Mouse (Mus musculus): ENCODE results near the gene Chchd6.

The Chchd6 gene

DNA sequence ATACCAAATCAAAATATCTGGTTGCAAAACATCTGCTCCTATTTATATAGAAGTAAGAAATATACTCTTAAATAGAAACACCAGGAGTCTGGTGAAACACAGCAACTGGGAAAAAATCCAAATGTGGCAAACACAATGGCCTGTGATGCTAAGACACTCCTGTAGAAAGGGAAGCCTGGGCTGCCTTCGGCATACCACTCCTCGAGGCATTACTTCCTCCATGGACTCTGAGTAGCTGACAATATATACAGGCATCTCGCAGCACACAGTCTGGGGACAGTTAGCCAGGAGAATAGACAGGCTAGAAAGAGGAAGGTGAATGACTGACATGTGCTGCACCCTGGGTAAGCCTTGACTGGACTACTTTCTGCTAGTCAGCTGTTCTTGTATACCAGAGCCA lies 146.7 kb downstream of the Chchd6 start:
- DNase-seq: no peak

DNA sequence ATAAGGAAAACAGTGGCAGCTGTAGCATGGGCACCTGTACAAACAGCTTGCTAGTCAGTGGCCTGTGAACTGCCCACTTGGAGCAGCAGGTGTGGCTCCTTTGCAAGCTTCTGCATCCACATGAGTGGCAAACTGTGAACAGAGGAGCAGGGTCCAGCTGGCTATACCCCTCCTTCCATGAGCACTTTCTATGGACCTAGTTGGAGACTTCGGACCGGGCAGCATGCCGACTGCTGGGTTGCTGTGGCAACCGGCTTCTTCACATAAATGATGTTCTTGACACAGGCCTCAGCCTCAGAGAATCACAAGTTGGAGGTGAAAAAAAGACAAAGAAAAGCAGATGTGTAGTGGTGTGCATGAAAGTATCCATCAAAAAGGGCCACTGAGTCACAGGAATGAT lies 154.8 kb downstream of the Chchd6 start:
- DNase-seq: no peak

DNA sequence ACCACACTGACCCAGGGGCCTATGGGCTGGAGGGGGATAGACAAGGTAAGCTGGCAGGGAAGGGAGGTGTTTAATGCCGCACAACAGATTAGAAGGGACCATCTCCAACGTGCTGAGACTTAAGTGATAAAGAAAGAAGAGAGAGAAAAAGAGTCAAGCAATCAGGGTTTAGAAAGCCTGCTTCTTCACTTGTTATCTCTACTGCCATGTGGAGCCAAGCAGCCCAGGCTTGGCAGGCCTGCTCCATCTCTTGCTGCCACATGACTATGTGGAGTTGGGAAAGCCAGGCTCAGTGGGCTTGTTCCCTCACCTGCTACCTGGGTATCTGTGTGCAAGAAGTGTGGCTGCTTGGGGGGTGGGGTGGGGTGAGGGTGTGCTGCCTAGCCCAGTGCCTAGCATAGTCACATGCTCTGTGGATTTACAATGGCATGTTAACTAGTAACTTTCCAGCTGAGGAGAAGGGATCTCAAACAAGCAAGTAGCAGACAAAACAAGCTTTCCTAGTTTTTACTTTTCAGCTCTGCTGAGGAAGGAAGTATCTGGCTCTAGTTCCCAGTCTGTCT lies 163.5 kb downstream of the Chchd6 start:
- DNase-seq: peak; percentile 19

DNA sequence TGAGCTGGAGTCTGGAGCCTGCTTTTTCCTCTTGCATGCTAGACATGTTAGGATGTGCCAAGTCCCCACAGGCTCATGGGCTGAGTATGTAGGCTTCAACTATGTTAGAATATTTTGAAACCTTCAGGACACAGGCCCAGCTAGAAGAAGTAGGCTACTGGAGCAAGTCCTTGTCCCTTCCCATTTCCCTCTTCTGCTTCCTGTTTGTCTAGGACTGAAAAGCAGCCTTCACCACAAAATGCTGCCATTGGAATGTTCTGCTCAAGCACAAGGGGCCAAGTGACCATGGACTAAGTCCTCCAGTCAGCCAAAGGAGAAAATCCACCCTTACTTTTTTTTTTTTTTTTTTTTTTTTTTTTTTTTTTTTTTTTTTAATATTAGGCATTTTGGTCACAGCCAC lies 164.7 kb downstream of the Chchd6 start:
- peak; percentile 22 for DNase-seq

DNA sequence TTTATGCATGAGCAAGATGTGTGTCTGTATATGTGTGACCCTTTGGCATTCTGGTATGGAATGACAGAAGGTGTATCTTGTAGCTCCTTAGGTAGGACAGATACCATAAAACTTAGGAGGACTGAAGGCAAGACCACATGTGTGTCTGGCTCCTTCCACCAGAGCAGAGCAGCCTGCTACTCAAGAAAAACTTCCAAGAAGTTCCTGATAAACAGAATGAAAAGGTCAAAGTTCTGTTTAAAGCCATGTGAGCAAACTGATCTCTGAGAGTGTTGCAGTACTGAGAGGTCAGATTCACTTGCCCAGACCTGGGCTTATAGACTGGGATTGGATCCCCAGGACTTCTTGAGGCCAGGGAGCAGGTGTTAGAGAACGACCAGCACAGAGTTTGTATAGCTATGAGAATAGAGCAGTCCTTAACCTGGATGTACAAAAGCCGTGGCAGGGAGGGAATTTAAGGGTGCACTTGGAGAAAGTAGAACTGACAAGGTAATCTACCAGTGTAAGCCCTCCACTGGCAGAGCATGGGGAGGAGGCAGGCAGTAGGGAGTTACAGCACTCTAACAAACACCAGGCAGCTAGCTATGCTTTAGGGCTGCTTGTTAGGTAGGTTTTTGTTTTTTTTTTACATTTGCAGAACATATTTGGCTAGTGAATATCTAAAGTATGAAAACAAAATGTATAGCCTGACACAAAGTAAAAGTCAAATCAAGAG lies 166.6 kb downstream of the Chchd6 start:
- no peak for DNase-seq

DNA sequence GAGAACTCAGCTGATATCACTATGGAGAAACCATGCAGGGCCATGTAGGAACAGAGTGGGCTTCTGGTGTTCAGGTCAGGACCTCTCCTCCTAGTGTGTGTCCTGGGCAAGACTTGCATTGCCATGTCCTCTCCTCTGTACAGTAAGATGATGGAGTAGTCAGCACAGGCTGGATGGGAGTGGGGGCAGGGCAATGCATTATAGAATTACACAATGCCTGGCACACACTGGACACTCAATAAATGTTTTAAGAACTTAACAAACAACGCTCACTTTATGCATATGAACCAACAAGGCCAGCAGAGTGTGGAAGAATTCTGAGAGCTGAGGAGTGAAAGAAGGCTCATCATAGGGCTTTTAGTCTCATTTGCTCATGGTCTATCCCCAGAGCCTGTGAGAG lies 171.0 kb downstream of the Chchd6 start:
- no peak for DNase-seq

DNA sequence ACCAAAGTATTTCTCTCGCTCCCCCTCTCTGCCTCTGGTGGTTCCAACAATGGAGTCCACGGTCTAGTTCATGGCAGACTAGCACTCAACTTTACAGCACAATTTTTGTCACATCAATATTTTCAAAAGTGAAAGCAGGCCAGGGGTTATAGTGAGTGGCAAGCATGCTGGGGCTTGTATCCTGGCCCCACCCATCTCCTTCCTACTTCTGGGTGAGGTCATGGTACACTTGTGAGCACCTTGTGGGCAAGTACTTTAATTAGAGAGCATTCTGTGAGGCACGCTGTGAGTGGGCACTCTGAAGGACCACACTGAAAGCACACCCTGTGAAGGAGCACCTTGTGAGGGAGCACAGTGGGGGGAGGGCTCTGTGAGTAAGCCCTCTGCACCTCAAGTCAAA lies 172.8 kb downstream of the Chchd6 start:
- no peak for DNase-seq

DNA sequence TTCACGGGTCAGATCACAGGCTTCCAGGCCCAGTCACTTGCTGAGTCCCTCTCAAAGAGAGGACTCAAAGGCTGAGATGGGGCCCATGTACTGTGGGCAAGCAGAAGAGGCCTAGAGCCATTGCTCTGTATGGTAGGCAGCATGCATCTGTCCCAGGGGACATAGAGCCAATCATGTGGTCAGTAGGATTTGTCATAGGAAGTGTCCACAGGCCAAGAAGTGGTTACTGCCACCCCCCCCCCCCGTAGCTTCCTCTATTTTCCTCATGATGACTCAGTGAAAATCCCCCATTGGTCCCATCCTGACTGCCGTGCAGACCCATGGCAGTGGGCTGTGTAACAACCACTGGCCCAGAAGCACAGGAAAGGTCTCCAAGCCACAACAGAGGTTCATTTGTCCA lies 173.5 kb downstream of the Chchd6 start:
- no peak for DNase-seq

DNA sequence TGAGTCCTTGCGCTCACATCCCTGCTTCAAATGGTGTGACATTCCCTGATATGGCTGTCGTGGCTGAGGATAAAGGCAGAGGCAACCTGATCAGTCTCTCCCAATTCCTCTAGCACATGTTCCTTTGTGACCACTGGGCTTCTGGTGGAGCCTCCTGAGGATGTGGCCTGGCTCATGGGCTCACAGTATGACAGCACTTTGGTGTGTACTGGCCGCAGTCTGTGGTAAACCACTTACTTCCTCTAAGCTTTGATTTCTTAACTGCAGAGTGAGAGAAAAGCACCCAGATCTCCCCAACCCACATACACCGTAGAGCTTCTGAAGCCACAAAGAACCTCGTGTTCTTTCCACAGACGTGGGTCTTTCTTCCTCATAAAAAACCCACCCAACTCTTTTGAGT lies 173.9 kb downstream of the Chchd6 start:
- DNase-seq: no peak

DNA sequence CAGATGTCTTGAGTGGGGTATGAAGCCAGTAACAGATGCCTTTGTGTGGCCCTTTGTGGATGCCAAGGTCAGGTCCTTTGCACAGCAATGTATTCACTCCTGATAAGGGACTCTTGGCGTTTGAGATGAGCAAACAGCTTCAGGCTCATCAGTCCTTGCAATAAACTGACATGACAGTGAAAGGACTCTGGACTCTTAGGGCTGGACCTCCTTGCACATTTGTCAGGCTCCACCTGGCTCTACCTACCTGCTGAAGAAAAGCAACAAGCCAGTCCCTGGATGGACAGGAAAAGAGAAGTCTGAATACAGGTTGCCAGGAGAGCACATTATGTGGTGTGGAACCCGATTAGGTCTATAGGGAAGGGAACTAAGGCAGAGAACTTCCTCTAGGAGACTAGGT lies 174.7 kb downstream of the Chchd6 start:
- DNase-seq: no peak

DNA sequence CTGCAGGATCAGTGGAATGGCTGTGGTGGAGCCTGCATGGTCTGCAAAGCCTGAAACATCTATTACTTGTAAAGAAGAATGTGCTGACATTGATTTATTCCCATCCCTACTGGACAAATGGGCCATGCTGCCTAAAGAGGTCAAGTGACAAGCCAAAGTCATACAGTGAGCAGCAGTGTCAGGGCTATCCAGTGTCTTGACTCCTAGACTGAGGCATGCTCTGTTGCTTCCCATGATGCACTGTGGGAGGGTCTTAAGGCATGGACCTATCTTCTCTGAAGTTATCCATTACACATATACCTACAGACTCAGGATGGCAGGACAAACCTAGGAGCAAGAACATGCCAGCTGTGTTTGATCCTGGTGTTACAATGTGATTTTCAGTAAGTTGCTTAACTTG lies 175.3 kb downstream of the Chchd6 start:
- no peak for DNase-seq

DNA sequence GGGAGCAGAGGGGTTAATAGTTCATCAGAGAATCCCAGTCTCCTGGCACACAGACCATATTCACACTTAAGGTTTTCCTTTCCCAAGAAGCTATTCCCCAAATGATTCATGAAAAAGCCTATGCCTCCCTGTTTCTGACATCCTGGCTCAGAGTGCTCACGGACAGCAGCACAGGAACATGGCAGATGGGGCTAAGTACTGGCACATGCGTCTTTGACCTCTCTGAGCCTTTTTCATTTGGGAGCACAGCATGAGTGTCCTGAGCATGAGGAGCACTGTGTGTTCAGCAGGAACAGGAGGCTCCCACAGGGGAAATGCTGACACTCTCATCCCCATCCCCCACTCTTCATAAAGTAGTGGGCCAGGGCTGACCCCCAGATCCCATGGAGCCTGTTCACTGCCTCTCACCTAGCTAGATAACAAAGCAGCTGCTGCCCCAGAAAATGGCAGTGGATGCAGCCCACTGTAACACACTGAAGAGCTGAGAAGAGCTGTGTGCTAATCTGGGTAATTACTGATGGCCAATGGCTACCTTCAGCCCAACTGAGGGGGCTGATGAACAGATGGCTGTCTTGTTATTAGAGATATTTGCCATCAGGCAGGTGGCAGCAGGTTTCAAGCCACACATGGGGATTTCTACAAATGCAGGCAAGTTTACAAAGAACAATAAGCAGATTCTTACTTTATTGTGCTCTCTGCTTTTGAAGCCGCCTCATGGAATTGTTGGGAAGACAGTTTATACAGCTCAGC lies 176.2 kb downstream of the Chchd6 start:
- DNase-seq: no peak

DNA sequence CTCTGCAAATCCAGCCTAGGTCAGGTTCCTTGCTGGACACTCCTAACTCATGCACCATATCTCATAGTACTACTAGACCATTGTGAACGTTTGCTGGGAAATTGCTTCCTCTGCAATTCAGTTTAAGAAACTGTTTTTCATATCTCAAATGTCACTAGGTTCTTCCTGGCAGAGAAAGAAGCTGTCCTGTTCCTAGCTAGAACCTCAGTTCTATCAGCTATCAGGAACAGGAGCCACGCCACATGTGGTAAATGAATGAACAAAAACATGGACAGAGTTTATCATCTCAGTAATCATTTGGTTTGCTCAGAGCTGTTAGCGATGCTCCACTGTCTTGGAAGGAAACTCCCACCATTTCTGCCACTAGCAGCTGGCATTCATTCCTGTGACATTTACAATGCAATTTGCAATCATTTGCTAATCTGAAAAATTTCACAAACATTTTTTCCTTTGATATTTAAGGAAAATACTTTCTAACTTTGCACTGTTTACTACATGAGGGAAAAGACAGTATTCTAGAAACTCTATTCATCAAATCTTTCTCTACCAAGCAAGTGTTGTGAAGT lies 179.3 kb downstream of the Chchd6 start:
- no peak for DNase-seq

DNA sequence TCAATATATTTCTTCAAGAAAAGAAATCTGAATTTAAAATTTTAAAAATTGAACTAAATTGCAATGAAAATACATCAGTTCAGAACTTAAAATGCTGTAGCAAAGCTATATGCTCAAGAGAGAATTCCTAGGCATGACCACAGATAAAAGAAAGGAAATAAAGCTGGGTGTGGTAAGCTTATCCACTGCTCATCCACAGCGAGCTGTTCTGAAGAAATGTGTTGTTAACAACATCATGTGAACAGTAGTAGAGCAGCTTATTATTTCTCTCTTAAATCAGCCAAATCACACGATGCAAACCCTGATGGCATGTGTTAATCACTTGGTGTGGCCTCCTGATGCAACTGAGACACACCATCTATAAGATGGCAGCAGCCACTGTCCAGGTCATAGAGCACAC lies 180.4 kb downstream of the Chchd6 start:
- DNase-seq: no peak

DNA sequence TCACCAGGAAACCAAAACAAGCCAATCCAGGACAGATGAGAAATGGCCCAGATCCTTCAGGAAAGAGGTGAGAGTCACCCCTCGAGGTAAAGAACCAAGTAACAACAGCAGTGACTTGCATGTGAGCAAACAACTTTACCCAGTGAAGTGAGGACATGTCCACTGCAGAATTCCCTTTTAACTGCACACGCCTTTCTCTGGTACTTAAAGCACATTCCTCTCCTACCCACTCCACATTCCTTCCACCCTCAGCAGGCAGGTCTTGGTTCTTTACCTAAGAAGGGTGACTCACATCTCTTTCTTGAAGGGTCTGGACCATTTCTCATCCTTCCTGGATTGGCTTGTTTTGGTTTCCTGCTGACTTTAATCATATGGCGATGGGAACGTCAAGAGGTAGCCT lies 181.3 kb downstream of the Chchd6 start:
- no peak for DNase-seq

DNA sequence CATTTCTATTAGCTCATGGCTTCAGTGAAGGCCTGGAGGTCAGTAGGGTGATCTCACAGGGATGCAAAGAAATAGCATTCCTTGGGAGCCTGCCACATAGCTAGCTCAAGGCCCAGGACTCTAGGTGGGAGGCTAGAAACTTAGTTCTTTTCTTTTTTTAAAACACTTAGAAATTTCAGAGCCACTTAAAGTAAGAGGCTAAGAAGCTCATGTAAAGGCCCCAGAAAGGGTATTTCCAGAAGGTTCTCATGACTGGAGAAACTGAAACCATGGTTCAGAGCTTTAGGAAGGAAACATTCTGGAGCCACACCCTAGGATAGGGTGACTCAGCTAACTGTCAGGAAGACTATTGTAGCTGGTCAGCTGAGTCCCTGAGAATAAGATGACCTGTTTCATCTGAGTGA lies 182.0 kb downstream of the Chchd6 start:
- no peak for DNase-seq

DNA sequence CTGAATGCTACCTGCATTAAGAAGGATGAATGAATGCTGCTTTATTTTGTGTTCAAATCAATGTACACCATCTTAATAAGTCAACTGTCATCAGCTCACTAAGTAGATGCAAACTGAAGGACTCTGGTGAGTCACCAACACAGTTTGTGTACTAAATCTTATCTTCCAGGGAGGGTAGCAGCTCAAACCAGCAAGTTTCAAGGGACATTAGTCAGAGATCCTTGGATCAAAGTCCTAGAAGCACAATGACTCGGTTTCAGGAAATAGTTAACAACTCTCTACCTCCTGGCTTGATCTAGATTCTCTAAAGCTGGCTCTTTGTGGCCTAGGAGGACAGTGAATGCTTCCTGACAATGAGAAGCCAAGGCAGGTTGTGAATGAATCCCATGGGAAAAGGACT lies 182.9 kb downstream of the Chchd6 start:
- DNase-seq: no peak

DNA sequence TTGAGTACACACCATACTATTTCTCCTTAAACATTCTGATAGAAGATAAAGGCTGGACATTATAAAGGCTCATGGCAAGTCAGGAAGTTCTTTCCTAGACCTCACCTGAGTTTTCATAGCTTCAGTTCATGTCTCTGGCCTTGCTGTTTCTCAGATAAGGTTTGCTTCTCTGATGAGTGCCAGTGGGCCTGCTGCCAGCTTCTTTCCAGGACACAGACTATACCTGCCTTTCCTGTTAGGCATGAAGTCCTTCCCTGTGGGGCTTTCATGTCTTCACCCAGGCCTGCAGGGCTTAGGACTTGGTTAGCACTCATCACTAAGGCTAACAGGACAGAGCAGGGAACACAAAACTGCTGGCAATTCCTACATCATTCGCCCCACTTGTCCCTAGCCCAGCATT lies 186.4 kb downstream of the Chchd6 start:
- no peak for DNase-seq

DNA sequence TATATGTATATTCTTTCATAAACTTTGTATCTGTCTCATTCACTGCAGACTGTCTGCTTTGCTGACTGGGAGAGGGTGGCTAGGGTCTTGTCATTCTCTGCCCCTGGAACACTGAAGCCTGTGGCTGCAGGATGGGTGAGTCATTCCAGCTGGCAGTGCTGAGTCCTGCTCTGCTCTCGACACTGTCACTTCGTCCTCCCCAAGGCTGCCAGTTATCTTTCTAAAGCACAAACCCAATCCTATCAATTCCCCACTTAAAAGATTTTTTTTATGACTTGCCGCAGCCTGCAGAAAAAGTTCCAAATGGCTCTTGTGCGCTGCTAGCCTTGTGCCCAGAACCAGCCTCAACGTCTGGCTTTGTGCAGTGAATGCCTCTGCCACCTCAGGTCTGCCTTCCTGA lies 187.2 kb downstream of the Chchd6 start:
- no peak for DNase-seq

DNA sequence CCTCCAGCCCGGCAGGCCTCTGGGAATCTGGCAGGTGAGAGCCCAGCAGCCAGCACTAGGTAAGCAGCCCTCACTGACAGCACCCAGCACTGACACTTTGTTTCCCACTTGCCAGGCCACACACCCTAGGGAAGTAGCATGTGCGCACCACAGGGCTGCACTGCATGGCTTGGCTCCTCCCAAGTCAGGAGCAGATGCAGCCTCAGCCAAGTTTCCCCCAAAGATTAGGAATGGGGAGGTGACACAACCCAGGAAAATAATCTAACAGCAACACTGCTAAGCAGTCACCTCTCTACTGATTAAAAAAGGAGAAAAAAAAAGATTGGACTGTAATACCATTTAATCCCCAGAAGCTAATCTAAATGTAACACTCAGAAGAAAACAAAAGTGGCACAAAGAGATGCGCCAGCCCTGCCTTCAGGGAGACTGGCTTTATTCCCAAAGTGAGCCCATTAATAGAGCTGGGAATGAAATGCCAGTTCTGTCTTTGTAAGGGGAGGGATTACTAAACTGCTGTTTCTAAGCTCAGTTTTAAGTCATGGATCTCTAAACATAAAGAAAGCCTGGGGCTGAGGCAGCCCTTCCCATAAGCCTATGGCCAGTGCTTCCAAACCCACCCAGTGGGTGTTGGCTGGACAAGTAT lies 188.1 kb downstream of the Chchd6 start:
- no peak for DNase-seq

DNA sequence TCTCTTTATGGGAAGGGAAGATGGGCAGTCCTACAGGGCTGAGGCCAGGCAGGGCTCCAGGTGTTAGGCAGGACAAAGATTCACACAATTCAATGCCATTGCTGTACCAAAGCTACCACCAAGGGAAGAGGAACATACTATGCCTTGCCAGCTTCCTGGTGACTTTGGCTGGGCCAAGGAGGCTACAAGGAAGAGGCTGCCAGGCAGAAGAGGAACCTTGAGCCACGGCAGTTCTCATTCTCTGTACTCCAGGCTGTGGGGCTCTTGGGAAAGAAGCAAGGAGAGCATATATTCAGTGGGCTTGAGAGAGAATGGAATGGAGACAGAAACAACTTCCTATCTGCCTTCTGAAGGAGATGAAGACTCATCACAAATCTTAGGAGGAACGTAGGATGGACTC lies 190.5 kb downstream of the Chchd6 start:
- DNase-seq: no peak

DNA sequence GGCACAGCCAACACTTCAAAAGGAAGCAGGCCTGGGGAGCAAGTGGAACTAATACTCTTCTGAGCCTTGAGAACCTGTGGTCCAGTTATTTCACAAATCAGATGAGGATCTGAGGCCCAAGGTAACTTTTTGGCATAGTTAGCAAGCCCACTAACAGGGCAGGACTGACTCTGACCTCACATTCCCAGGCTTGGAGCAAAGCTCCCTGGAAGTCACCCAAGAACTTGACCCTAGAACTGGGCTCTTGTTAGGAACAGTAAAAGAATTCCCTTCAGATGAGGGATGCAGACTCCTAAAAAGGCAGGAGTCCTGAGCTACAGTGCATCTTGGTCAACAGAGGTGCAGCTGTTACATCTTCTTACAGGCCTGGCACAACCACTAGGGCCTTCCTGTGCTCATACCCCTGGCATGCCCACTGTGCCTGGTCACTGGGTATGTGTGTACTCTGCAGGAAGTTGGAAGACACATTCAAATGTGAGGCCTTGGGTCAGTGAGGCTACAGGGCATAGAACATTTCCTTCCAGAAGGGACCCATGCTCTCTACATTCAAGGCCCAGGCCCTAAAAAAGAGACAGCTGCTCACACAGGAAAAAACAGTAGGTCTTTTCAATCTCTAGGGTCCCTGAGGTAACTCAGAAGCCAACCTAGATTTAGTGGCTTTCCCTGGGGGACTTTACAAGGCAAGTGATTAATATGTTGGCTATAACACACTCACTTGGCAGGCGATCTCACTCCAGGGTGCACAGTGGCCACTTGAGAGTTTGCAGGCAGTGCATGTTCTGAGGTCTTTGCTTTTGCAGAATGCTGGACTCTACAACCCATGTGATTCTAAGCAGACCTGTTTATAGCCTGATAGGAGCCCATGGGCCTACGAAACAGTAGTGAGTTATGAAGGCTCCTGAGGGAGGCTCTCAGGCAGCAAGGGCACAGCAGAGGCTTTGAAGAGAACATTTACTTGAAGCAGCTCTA lies 191.9 kb downstream of the Chchd6 start:
- peak; percentile 38 for DNase-seq
